Mouse (Mus musculus) left cerebral cortex, postnatal 14 days (tissue): ENCODE results near the gene Myl6b. TPM values are rescaled to one million over a fixed set of nuclear protein-coding genes. Genes with fewer than 3 reads are reported as not detected.
"Not testable (repeated sequence)": the region's sequence is repeated elsewhere in the genome, so short reads cannot be mapped to it uniquely, and the experiment has no call there.

Source experiments
- DNase-seq, 2 experiments: peaks; one replicate each; pipeline ENCODE4 v3.0.0; 2021 to 2022; ENCODE audit warnings: low spot score in 2 of 2, mixed read lengths in 1 of 2
- intact Hi-C: fragments of 180-260 bp; cut with DNase I; formaldehyde crosslinking; loops from one replicate; pipeline ENCODE4 v1.15.1; 2025
- total RNA-seq, 2 experiments: library from RNA; stranded (reverse); gene quantifications; 2 replicates each; pipeline ENCODE4 v1.2.3; 2021

Myl6b gene
- total RNA-seq, 2 experiments from 2014 or later: 19.1 to 21.7 TPM

GRCm38 (mm10) chr10:128524111-128524731, 25.7 kb upstream of the Myl6b start:
- no peak for DNase-seq
- intact Hi-C loops: no loop called here

DNA sequence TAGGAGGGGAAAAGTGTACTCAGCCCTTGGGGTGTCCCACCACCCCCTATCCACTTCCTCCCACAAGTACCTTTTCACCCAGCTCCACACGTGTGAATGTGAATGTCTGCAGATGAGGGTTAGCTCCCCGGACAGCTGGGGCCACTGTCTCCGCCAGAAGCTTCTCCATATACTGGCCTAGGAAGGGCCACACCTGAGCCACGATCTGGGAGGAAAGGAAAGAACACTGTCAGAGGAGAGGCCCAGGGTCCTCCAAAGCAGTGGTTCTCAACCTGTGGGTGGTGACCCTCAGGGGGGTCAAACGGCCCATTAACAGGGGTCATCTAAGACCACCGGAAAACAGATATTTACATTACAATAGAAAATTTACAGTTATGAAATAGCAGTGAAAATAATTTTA, 23.9 kb upstream of the Myl6b start:
- intact Hi-C loops: no loop called here
- DNase-seq: no peak

DNA sequence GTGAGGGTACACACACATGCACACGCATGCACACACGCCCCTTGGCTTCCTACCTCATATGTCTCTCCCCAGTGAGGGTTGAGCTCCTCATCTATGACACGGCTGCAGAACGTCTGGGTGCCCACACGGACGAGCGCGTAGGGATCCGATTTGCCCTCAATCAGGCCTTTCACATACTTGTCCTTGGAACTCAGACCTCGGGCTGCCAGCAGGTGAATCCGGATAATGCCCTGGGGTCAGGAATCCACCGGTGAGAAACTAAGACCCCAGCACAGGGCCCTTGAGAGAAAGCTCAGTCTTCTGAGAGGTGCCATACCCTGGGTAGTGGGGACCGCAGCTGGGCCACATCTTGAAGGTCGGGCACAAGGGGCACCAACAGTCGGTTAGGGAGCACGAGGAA, 22.1 kb upstream of the Myl6b start:
- no peak for DNase-seq
- intact Hi-C loops: no loop called here

GRCm38 (mm10) chr10:128518833-128519232, 20.3 kb upstream of the Myl6b start:
- peak; percentile 33 to 68 for DNase-seq

DNA sequence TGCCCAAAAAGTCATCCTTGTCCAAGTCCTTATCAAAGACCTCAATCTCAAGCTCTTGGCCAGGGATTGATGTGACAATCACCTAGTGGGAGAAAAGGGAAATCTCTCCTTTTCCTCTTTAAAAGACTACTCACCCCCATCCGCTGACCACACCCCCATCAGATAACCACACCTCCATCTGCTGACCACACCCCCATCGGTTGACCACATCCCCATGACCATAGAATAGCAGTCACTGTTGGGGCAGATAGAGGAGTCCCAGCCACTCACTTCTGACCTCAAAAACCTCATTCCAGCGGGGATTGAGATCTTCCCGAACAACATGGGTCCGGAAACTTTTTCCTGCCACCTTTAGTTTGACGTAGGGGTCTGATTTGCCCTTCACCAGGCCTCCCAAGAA, 18.2 kb upstream of the Myl6b start:
- intact Hi-C loops: no loop called here

More at GRCm38 (mm10) chr10:128518833-128519232, 20.3 kb upstream of the Myl6b start:
- intact Hi-C loops: no loop called here

GRCm38 (mm10) chr10:128516029-128516428, 17.5 kb upstream of the Myl6b start:
- no peak for DNase-seq
- intact Hi-C loops: no loop called here

More for the DNA sequence above, 18.2 kb upstream of the Myl6b start:
- no peak for DNase-seq

DNA sequence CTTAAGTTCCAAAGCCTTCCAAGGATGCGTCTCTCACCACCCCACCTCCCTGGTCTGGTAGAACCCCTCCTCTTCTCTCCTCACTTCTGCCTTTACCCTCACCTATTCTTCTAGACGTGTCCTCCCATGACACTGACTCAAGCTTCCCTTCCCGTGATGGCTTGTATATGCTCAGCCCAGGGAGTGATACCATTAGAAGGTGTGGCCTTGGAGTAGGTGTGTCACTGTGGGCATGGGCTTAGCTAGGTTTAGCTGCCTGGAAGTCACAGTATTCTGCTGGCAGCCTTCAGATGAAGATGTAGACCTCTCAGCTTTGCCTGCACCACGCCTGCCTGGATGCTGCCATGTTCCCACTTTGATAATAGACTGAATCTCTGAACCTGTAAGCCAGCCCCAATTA, 16.6 kb upstream of the Myl6b start:
- intact Hi-C loops: no loop called here
- DNase-seq: no peak

- DNase-seq: no peak
- intact Hi-C loops: no loop called here
Measured at GRCm38 (mm10) chr10:128511761-128512160, 13.3 kb upstream of the Myl6b start.

- no peak for DNase-seq
- intact Hi-C loops: no loop called here
Measured at GRCm38 (mm10) chr10:128511189-128511588, 12.7 kb upstream of the Myl6b start.

DNA sequence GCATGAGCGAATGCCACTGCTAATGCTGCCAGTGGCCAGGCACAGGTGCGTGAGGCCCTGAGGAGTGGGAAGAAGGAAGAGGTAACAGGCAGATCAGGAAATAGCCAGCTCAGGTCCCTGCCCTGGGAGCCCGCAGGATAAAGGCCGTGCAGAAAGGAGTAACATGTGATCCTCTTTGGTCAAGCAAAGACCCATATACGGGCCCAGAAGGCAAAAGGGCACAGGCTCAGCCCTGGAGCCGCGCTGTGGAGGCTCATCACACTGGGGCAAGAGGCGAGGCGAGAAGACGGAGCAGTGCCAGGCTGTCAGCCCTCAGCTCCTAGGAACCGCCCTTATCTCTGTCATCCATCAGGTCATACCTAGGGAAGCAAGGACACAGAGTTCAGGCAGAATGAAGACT, 11.8 kb upstream of the Myl6b start:
- intact Hi-C loops: no loop called here
- DNase-seq: no peak

DNA sequence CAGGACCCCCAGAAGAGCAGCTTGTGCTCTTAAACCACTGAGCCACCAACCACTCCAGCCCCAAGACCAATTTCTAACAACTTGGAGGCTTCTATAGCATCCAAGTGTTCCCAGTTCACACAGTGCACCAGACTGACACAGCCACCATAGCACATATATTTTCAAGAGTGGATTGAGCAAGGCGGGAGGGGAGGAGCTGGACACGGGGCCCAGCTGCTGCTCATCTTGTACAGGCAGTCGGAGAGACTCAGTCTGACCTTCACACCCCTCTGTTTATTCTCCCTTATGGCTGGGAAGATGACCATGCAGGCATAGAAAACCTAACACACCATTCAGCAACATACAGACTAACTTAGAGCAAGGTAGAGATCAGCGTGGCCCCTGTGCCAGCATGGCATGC, 11.3 kb upstream of the Myl6b start:
- intact Hi-C loops: no loop called here

DNA sequence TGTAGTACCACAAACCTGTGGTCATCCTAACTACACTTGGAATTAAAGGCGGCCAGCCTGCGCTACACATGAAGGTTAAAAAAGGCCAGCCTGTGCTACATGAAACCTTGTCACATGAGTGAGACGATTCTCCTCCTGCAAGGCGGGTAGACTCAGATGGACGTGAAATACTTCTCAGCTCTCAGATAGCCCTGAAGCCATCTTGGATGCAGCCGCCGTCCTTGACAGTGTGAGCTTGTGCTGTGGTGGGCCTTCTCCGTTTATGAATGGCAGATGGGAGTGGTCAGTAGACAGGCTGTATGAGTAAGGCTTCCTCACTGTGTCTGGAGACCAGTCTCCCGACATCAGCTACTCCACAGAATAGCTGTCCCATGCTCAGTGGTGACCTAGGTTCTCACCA, 10.7 kb upstream of the Myl6b start:
- no peak for DNase-seq
- intact Hi-C loops: no loop called here

More for the DNA sequence above, 11.3 kb upstream of the Myl6b start:
- DNase-seq: no peak

- intact Hi-C loops: no loop called here
- DNase-seq: no peak
Measured at GRCm38 (mm10) chr10:128508260-128508659, 9.8 kb upstream of the Myl6b start.

GRCm38 (mm10) chr10:128505974-128506373, 7.5 kb upstream of the Myl6b start:
- DNase-seq: no peak
- intact Hi-C loops: no loop called here

- intact Hi-C loops, DNase-seq: not testable (repeated sequence)
Measured at GRCm38 (mm10) chr10:128505371-128505667, 6.8 kb upstream of the Myl6b start.

DNA sequence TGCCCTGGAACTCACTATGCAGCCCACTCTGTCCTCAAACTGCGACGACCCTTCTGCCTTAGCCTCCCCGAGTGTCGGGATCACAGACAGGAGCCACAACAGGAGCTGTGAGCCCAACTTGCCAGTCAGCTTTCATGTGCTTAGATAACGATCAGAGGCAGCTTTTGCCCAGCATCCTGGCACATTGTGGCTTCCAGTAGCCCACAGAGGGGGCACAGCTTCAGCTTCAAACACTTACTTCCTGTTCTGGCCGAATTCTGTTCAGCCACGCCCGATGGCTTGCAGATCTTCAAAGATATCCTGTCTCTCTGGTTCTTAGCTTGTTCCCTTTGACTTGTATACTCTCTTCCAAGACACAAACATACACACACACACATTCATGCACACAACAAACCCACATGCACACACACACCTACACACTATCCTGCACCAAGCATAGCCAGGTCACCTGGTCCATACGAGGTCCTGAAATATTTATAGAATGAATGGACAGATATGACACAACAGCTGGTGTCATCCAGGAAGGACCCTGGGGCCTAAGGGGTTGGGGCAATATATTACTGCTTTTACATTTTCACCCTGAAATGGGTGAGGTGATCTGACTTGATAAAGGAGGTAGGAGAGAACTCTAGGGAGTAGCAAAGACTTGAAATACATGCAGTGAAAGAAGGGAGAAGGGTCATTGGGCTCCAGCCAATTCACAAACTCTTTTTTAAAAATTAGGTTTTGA, 6.3 kb upstream of the Myl6b start:
- DNase-seq: no peak
- intact Hi-C loops: no loop called here

- intact Hi-C loops: no loop called here
- no peak for DNase-seq
Measured at GRCm38 (mm10) chr10:128504012-128504411, 5.5 kb upstream of the Myl6b start.

DNA sequence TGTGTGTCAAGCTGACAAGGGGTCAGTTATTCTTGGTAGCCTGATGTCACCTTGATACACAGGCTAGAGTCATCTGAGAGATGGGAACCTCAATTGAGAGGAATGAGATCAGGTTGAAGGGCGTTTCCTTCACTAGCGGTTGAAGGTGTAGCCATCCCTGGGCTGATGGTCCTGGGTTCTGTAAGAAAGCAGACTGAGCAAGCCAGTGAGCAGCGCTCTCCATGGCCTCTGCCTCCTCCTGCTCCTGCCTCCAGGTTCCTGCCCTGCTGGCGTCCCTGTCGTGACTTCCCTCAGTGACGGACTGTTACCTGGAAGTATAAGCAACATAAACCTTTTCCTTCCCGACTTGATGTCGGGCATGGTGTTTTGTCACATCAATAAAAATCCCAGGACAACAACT, 5.0 kb upstream of the Myl6b start:
- DNase-seq: no peak
- intact Hi-C loops: no loop called here

DNA sequence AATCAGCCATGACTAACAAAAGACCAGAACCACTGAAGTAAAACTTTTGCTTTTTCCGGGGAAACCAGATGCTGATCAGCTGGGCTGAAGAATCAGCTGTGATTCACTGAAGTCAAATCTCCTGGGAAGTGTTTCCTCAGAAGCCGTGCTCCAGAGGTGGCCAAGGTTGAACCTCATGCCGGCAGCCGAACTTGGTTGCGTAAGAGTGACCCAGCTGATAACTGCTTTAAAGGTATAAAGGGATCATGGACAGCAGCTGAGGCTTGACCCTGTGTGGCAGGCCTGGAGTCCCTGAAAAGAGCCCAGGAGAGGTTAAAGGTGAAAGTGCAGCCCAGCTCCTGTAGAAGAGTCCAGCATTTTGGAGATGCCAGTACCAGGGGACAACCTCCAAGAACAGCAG, 3.9 kb upstream of the Myl6b start:
- intact Hi-C loops: no loop called here
- no peak for DNase-seq

GRCm38 (mm10) chr10:128499116-128499671, 709 bp upstream of the Myl6b start:
- DNase-seq: peak; percentile 61 to 67
- intact Hi-C loops: no loop called here

DNA sequence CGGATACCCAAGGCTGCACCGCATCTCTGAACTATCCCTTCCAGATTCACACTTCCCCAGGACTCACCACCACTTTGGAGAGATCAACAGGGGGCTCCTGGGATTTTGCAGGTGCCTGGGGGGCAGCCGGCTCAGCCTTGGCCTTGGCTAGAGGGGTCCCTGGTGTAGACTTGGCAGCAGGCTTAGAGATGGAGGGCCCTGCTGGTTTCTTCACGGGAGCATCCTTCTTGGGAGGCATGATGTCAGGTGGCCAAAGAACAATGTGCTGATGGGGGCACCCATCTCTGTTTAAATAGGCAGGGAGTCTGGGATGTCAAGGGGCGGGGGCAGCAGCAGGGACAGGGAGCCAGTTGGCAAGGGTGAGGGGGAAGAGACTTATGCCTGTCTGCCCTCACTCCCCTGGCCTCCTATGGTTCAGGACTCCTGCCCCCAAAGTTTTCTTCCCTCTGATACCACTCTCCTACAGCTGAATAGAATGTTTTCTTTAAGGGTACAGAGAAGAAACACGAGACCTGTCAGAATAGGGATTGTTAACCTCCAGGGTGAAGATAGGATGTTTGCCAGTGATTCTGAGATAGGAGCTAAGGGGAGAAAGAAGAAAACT, 1.2 kb downstream of the Myl6b start:
- intact Hi-C loops: no loop called here
- DNase-seq: no peak
